Mouse (Mus musculus) lung, embryonic 14.5 days (tissue): ENCODE data around the gene Dlx1. TPM values are rescaled to one million over a fixed set of nuclear protein-coding genes. Genes with fewer than 3 reads are reported as not detected.

Source experiments
- ATAC-seq: fragments of 200-750 bp; cut with Nextera tagmentation; 2 replicates; pipeline ENCODE4 v1.8.0; 2017; ENCODE audit warnings: mild to moderate bottlenecking, moderate TSS enrichment, moderate library complexity; ENCODE audit not compliant: insufficient read depth
- DNase-seq: peaks from one replicate; pipeline ENCODE4 v3.0.0-alpha.2; 2015
- H3K27ac ChIP-seq: fragments of 300-500 bp; sonication (generic); 2 replicates; pipeline ENCODE4 v1.5.1; 2014; ENCODE audit warnings: low read depth, mild to moderate bottlenecking, moderate library complexity
- H3K27me3 ChIP-seq: fragments of 300-500 bp; sonication (generic); 2 replicates; pipeline ENCODE4 v1.6.1; 2014; ENCODE audit warnings: low read length, control low read depth; ENCODE audit not compliant: insufficient read depth
- H3K36me3 ChIP-seq: fragments of 300-500 bp; sonication (generic); 2 replicates; pipeline ENCODE4 v1.6.1; 2014; ENCODE audit warnings: control low read depth; ENCODE audit not compliant: insufficient read depth
- H3K4me1 ChIP-seq: fragments of 300-500 bp; sonication (generic); 2 replicates; pipeline ENCODE4 v1.6.1; 2014; ENCODE audit warnings: antibody characterized with exemption, control low read depth; ENCODE audit not compliant: insufficient read depth
- H3K4me2 ChIP-seq: fragments of 300-500 bp; sonication (generic); 2 replicates; pipeline ENCODE4 v1.6.1; 2014; ENCODE audit warnings: mild to moderate bottlenecking
- H3K4me3 ChIP-seq: fragments of 300-500 bp; sonication (generic); 2 replicates; pipeline ENCODE4 v1.5.1; 2014; ENCODE audit warnings: low read depth, low read length
- H3K9ac ChIP-seq: fragments of 300-500 bp; sonication (generic); 2 replicates; pipeline ENCODE4 v1.6.1; 2014
- H3K9me3 ChIP-seq: fragments of 300-500 bp; sonication (generic); 2 replicates; pipeline ENCODE4 v1.6.1; 2016; ENCODE audit warnings: low read depth, low read length, control low read depth
- CTCF ChIP-seq: IDR thresholded peaks from 2 replicates; pipeline ENCODE4 v1.5.1; 2016; ENCODE audit warnings: antibody characterized with exemption, low read depth
- WGBS: fragments of 180-500 bp; shearing (Covaris S2); extraction: QIAGEN DNeasy Blood & Tissue Kit; methylation state at CpG from one replicate; pipeline ENCODE4 v1.1.7; 2014; 5-methylcytosine and 5-hydroxymethylcytosine counted together
- polyA plus RNA-seq: library from polyadenylated mRNA; unstranded; fragments of >200 nt; fragmentation: Nextera tagmentation; extraction: Ambion mirVana; gene quantifications from 2 replicates; pipeline ENCODE4 v1.2.1, GENCODE M21; 2014

The Dlx1 gene
- polyA plus RNA-seq, 1 experiment from 2014 or later = not detected

DNA sequence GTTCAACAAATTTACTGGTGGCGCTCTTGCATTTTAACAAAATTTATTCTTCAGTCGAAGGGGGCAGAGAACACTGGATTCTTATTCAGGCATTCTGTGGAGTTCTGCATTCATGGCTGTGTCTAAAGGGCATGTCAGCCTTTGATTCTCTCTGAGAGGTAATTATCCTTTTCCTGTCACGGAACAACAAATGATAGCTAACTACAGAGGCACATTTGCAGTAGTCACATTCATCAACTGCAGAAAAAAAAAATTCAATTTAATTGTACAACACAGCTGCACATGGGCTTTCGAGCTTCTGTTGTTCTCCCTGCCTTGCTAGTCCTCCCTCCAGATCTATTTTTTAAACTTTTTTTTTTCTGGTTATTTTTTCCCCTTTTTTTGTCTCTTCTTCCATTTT, 10.9 kb upstream of the Dlx1 start:
- H3K27ac ChIP-seq = no peak overlapping the region
- H3K36me3 ChIP-seq = no peaks in the 10 kb centered on the region
- H3K27me3 ChIP-seq = peaks cover 7% of the 10 kb centered on the region; the same call in 1 of the 2 replicates
- no peaks in the 10 kb centered on the region for H3K9me3 ChIP-seq
- H3K4me2 ChIP-seq = no peak overlapping the region
- DNase-seq (no peak), ATAC-seq (no peak)
- no peak overlapping the region for H3K9ac ChIP-seq
- 70% methylated on average over 4 of the region's 4 CpGs for WGBS
- no peaks in the 10 kb centered on the region for H3K4me1 ChIP-seq
- H3K4me3 ChIP-seq = no peak overlapping the region
- no peak for TF ChIP-seq CTCF

DNA sequence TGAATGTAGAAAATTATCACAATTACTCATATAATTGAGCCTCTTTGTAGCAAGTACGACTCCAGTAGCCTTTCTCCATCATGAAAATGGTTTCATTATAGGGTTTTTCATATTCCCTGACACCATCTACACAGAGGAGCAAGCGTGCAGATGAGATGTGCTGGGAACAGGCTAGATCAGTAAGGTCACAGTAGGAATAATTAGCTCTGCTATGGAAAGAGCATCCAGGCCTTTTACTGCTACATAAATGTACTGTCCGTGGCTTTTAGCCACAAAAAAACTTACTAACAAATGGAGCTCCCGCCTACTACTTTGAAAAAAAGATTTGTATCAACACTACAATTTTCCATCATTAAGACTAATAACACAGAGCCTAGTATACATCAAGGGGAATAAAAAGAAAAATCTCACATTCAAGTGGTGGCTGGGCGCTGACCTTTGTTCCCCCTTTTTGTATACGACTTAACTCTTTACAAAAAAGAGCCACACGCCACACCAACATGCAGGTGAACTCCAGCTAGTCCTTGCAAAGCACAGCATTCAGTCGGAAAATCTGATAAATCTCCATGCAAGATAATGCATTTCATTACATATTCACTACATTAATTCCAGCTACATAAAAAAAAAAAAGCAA, 10.3 kb upstream of the Dlx1 start:
- 76% methylated on average over 8 of the region's 8 CpGs for WGBS
- Histone ChIP-seq H3K9me3 (no peaks in the 10 kb centered on the region), H3K4me1 (no peaks in the 10 kb centered on the region), H3K4me3 (no peak overlapping the region), H3K4me2 (no peak overlapping the region), H3K27ac (no peak overlapping the region), H3K36me3 (no peaks in the 10 kb centered on the region), H3K9ac (no peak overlapping the region), H3K27me3 (peaks cover 11% of the 10 kb centered on the region)
- TF ChIP-seq CTCF = no peak
- DNase-seq = no peak
- ATAC-seq = no peak

DNA sequence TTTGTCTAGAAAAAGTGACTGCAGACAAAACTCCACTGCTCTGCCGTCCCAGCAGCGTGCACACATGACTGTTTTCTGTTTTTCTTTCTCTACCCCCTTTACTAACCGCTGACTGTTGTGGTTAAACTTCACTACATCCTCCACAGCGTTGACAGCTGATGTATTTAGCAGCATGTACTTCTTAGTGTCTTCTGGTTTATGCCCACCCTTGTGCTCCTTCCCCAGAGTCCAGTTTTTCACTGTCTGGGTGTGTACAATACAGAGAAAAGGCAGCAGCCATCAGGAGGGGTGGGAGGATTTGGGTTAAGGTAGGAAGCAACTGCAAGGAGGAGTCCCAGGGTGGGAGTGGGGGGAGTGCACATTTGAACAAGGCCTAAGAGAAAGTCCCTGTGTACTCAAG, 5.0 kb upstream of the Dlx1 start:
- Histone ChIP-seq H3K4me3 (no peak overlapping the region), H3K36me3 (no peaks in the 10 kb centered on the region), H3K4me2 (no peak overlapping the region), H3K27me3 (peaks cover 63% of the 10 kb centered on the region), H3K27ac (no peak overlapping the region), H3K9me3 (no peaks in the 10 kb centered on the region), H3K4me1 (no peaks in the 10 kb centered on the region), H3K9ac (no peak overlapping the region)
- ATAC-seq (no peak), DNase-seq (no peak)
- TF ChIP-seq CTCF = no peak
- 45% methylated on average over 4 of the region's 4 CpGs for WGBS

DNA sequence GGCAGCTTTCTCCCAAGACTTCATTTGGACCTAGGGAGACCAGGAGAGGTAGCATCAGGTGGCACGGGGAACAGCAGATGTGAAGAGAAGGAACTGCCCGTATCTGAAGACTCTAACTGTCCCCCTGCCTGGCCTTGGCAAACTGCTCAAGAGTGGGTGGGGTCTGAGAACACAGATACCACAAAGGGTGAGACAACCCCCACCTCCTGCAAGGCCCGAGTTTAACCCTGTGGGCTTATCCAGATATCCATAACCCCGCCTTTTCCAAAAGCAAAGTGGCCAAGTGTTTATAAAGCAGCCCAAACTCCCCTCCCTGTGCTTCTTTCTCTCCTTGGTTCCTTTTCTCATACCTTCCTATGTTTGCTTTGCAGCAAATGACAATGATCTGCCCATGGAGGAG, 4.5 kb upstream of the Dlx1 start:
- 28% methylated on average over 4 of the region's 4 CpGs for WGBS
- DNase-seq = no peak

DNA sequence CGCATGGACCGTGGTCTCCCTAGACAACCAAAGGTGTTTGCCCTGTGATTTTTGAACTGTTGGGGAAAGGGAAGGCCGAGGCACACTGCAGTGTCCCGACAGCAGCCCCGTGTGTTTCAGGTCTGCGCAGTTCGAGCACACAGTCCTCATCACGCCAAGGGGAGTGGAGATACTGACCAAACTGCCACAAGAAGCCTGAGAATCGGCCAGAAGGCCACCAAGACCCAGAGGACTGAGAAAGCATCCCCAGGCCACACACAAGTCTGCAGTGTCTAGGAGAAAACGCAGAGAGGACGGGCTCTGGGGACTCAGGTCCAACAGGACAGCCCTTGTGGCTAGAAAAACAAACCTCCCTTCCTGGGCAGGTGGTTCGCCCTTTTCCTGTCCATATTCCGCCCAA, 3.1 kb upstream of the Dlx1 start:
- H3K36me3 ChIP-seq = no peaks in the 10 kb centered on the region
- peaks cover 82% of the 10 kb centered on the region for H3K27me3 ChIP-seq
- H3K4me3 ChIP-seq = no peak overlapping the region
- no peak for TF ChIP-seq CTCF
- no peaks in the 10 kb centered on the region for H3K9me3 ChIP-seq
- H3K9ac ChIP-seq = no peak overlapping the region
- no peak overlapping the region for H3K4me2 ChIP-seq
- H3K4me1 ChIP-seq = no peaks in the 10 kb centered on the region
- ATAC-seq = no peak
- H3K27ac ChIP-seq = no peak overlapping the region
- no peak for DNase-seq
- 19% methylated on average over 13 of the region's 13 CpGs for WGBS

More for the DNA sequence above, 4.5 kb upstream of the Dlx1 start:
- Histone ChIP-seq H3K27me3 (peaks cover 69% of the 10 kb centered on the region), H3K4me2 (no peak overlapping the region), H3K36me3 (no peaks in the 10 kb centered on the region), H3K4me3 (no peak overlapping the region), H3K4me1 (no peaks in the 10 kb centered on the region), H3K9me3 (no peaks in the 10 kb centered on the region), H3K27ac (no peak overlapping the region), H3K9ac (no peak overlapping the region)
- no peak for ATAC-seq
- TF ChIP-seq CTCF = no peak

DNA sequence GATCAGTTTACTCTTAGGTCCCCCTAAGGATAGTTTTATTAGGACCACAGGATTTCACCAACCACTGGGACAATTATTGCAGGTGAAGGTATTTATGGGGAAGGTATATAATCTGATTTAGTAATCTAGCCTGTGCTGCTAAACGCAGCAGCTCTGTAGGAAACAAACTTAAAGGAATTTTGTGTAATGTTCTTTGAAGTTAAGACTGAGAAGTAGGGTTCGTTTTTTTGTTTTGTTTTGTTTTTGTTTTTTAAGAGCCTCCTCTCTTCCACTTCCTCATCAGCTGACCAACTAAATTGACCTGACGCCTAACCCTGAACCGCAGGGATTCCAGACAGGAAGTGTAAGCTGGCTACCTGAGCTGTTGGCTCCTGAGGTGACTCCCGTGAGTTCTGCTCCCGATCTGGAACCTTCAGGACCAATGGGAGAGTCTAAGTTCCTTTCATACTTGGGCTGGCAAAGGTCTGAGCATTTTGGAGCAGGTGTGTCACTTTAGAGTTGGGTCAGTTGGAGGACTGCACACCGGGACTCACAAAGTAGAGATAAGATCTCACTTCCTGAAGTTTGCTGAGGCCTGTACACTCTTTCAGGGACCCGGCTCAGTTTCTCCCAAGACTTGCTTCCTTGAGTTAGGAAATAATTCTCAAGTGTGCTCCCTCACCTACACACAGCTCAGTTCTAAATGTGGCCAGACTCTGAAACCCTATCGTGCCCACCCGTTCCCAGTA, 1.2 kb upstream of the Dlx1 start:
- Histone ChIP-seq H3K9ac (no peak overlapping the region), H3K27me3 (peaks cover 95% of the 10 kb centered on the region), H3K4me2 (no peak overlapping the region), H3K27ac (no peak overlapping the region), H3K9me3 (no peaks in the 10 kb centered on the region), H3K4me3 (no peak overlapping the region), H3K4me1 (no peaks in the 10 kb centered on the region), H3K36me3 (no peaks in the 10 kb centered on the region)
- no peak for DNase-seq
- ATAC-seq = no peak
- TF ChIP-seq CTCF = no peak
- 4% methylated on average over 10 of the region's 10 CpGs for WGBS

DNA sequence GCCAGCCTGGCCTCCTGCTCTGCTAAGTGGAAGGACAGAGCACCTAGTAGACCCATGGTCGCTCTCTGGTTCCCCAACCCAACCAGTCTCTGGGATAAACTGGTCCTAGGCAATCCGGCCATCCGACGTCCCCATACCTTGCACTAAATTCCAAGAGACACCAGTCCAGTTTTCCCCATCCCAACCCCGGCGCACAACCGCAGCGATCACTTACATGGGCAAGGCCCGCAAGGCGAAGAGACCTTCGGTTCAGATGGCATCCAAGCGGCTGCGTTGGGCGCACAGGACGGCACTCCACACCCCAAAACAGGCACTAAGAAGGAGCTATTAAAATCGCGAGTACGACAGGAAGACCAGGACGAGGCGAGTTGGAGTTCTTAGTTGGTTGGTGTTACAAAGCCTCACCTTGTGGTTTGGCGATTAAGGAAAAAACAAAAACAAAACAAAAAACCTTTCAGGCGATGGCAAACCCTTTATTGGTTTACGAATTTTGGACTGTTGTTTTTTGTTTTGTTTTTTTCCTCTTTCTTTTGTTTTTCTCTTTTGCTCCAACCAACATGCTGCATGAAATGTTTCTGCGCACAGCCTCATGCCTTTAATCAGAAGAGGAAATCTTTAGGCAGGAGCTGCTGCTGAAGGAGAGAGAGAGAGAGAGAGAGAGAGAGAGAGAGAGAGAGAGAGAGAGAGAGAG, 445 bp upstream of the Dlx1 start:
- Histone ChIP-seq H3K4me1 (no peaks in the 10 kb centered on the region), H3K9me3 (no peaks in the 10 kb centered on the region), H3K27me3 (peaks cover 100% of the 10 kb centered on the region), H3K27ac (no peak overlapping the region), H3K9ac (no peak overlapping the region), H3K4me3 (no peak overlapping the region), H3K36me3 (no peaks in the 10 kb centered on the region), H3K4me2 (no peak overlapping the region)
- no peak for TF ChIP-seq CTCF
- 3% methylated on average over 24 of the region's 24 CpGs for WGBS
- ATAC-seq (no peak), DNase-seq (no peak)
